Mouse (Mus musculus) embryonic facial prominence, embryonic 11.5 days (tissue): ENCODE measurements around the gene Smim14. TPM values are rescaled to one million over a fixed set of nuclear protein-coding genes. Genes with fewer than 3 reads are reported as not detected.

Experiments used
- ATAC-seq: fragments of 200-750 bp; cut with Nextera tagmentation; replicated peaks from 2 replicates; pipeline ENCODE4 v1.8.0; 2017; ENCODE audit warnings: low read depth; ENCODE audit not compliant: insufficient number of reproducible peaks, low FRiP score, low TSS enrichment
- DNase-seq: peaks from one replicate; pipeline ENCODE4 v3.0.0-alpha.2; 2015; ENCODE audit warnings: low spot score
- H3K27ac ChIP-seq: fragments of 300-500 bp; sonication (generic); replicated peaks from 2 replicates; pipeline ENCODE4 v1.5.1; 2014; ENCODE audit warnings: mild to moderate bottlenecking, low read depth, low read length, control low read depth
- H3K27me3 ChIP-seq: fragments of 300-500 bp; sonication (generic); 2 replicates; pipeline ENCODE4 v1.6.1; 2014; ENCODE audit warnings: mild to moderate bottlenecking, low read length, moderate library complexity, mixed read lengths; ENCODE audit not compliant: control insufficient read depth, insufficient read depth
- H3K36me3 ChIP-seq: fragments of 300-500 bp; sonication (generic); replicated peaks from 2 replicates; pipeline ENCODE4 v1.6.1; 2014; ENCODE audit warnings: low read depth, mild to moderate bottlenecking, low read length, moderate library complexity, mixed read lengths; ENCODE audit not compliant: control insufficient read depth, insufficient read depth
- H3K4me1 ChIP-seq: fragments of 300-500 bp; sonication (generic); 2 replicates; pipeline ENCODE4 v1.6.1; 2014; ENCODE audit warnings: low read length, mixed read lengths; ENCODE audit not compliant: control insufficient read depth, insufficient read depth
- H3K4me2 ChIP-seq: fragments of 300-500 bp; sonication (generic); 2 replicates; pipeline ENCODE4 v1.6.1; 2014; ENCODE audit warnings: low read depth, mild to moderate bottlenecking, control low read depth, low read length, moderate library complexity
- H3K4me3 ChIP-seq: fragments of 300-500 bp; sonication (generic); 2 replicates; pipeline ENCODE4 v1.5.1; 2014; ENCODE audit warnings: low read depth, low read length, control low read depth
- H3K9ac ChIP-seq: fragments of 300-500 bp; sonication (generic); replicated peaks from 2 replicates; pipeline ENCODE4 v1.6.1; 2014; ENCODE audit warnings: mild to moderate bottlenecking, control low read depth, low read length
- H3K9me3 ChIP-seq: fragments of 300-500 bp; sonication (generic); replicated peaks from 2 replicates; pipeline ENCODE4 v1.6.1; 2016; ENCODE audit warnings: mild to moderate bottlenecking, low read length, inconsistent platforms, mixed read lengths; ENCODE audit not compliant: control insufficient read depth
- WGBS: fragments of 180-500 bp; shearing (Covaris S2); extraction: QIAGEN DNeasy Blood & Tissue Kit; methylation state at CpG from one replicate; pipeline ENCODE4 v1.1.7; 2014; 5-methylcytosine and 5-hydroxymethylcytosine counted together
- polyA plus RNA-seq: library from polyadenylated mRNA; unstranded; fragments of >200 nt; fragmentation: Nextera tagmentation; extraction: Ambion mirVana; gene quantifications from 2 replicates; pipeline ENCODE4 v1.2.1, GENCODE M21; 2014

Gene Smim14
- polyA plus RNA-seq, 1 experiment from 2014 or later: 77.6 TPM

- Histone ChIP-seq H3K36me3 (no peaks in the 10 kb centered on the region), H3K27ac (no peak overlapping the region), H3K4me1 (no peaks in the 10 kb centered on the region; the same call in 1 of the 2 replicates), H3K9ac (no peak overlapping the region), H3K4me3 (no peak overlapping the region), H3K27me3 (no peaks in the 10 kb centered on the region), H3K4me2 (no peak overlapping the region), H3K9me3 (no peaks in the 10 kb centered on the region)
- 85% methylated on average over 4 of the region's 4 CpGs for WGBS
- DNase-seq (no peak), ATAC-seq (no peak)
Measured at GRCm38 (mm10) chr5:65489830-65490229, 47.2 kb downstream of the Smim14 start.

GRCm38 (mm10) chr5:65488725-65489124 is 48.3 kb downstream of the Smim14 start:
- ATAC-seq (no peak), DNase-seq (no peak)
- no peaks in the 10 kb centered on the region; the same call in 1 of the 2 replicates for H3K4me1 ChIP-seq
- no peak overlapping the region for H3K4me3 ChIP-seq
- H3K4me2 ChIP-seq: no peak overlapping the region
- no peaks in the 10 kb centered on the region for H3K9me3 ChIP-seq
- WGBS: 76% methylated on average over 7 of the region's 7 CpGs
- no peak overlapping the region for H3K9ac ChIP-seq
- no peak overlapping the region for H3K27ac ChIP-seq
- H3K27me3 ChIP-seq: no peaks in the 10 kb centered on the region
- no peaks in the 10 kb centered on the region for H3K36me3 ChIP-seq

- no peak overlapping the region for H3K9ac ChIP-seq
- H3K27me3 ChIP-seq: no peaks in the 10 kb centered on the region
- H3K4me2 ChIP-seq: no peak overlapping the region
- H3K27ac ChIP-seq: no peak overlapping the region
- WGBS: 79% methylated on average over 10 of the region's 10 CpGs
- ATAC-seq (no peak), DNase-seq (no peak)
- H3K9me3 ChIP-seq: no peaks in the 10 kb centered on the region
- no peaks in the 10 kb centered on the region for H3K36me3 ChIP-seq
- H3K4me3 ChIP-seq: no peak overlapping the region
- no peaks in the 10 kb centered on the region for H3K4me1 ChIP-seq
Measured at GRCm38 (mm10) chr5:65487381-65487780, 49.6 kb downstream of the Smim14 start.

GRCm38 (mm10) chr5:65486514-65486913 is 50.5 kb downstream of the Smim14 start:
- Histone ChIP-seq H3K4me3 (no peak overlapping the region), H3K9me3 (no peaks in the 10 kb centered on the region), H3K36me3 (no peaks in the 10 kb centered on the region), H3K4me2 (no peak overlapping the region), H3K27me3 (no peaks in the 10 kb centered on the region), H3K27ac (no peak overlapping the region), H3K4me1 (no peaks in the 10 kb centered on the region), H3K9ac (no peak overlapping the region)
- 71% methylated on average over 2 of the region's 2 CpGs for WGBS
- DNase-seq (no peak), ATAC-seq (no peak)

GRCm38 (mm10) chr5:65482996-65483395 is 54.0 kb downstream of the Smim14 start:
- Histone ChIP-seq H3K27ac (no peak overlapping the region), H3K9me3 (no peaks in the 10 kb centered on the region), H3K4me3 (no peak overlapping the region), H3K4me2 (no peak overlapping the region), H3K36me3 (no peaks in the 10 kb centered on the region), H3K27me3 (no peaks in the 10 kb centered on the region), H3K9ac (no peak overlapping the region), H3K4me1 (no peaks in the 10 kb centered on the region)
- DNase-seq: no peak
- ATAC-seq: no peak
- 82% methylated on average over 4 of the region's 4 CpGs for WGBS

GRCm38 (mm10) chr5:65480511-65480910 is 56.5 kb downstream of the Smim14 start:
- H3K4me3 ChIP-seq: no peak overlapping the region
- H3K9ac ChIP-seq: no peak overlapping the region
- ATAC-seq (no peak), DNase-seq (no peak)
- H3K36me3 ChIP-seq: no peaks in the 10 kb centered on the region
- no peak overlapping the region for H3K27ac ChIP-seq
- H3K27me3 ChIP-seq: no peaks in the 10 kb centered on the region
- no peaks in the 10 kb centered on the region for H3K9me3 ChIP-seq
- WGBS: 81% methylated on average over 4 of the region's 4 CpGs
- H3K4me2 ChIP-seq: no peak overlapping the region
- no peaks in the 10 kb centered on the region for H3K4me1 ChIP-seq

GRCm38 (mm10) chr5:65479681-65480445 is 57.1 kb downstream of the Smim14 start:
- H3K4me2 ChIP-seq: no peak overlapping the region
- H3K4me3 ChIP-seq: no peak overlapping the region
- H3K9ac ChIP-seq: no peak overlapping the region
- ATAC-seq (no peak), DNase-seq (no peak)
- no peaks in the 10 kb centered on the region for H3K27me3 ChIP-seq
- no peaks in the 10 kb centered on the region for H3K9me3 ChIP-seq
- 89% methylated on average over 9 of the region's 9 CpGs for WGBS
- H3K4me1 ChIP-seq: no peaks in the 10 kb centered on the region
- H3K36me3 ChIP-seq: no peaks in the 10 kb centered on the region
- H3K27ac ChIP-seq: no peak overlapping the region

- Histone ChIP-seq H3K4me3 (no peak overlapping the region), H3K4me1 (no peaks in the 10 kb centered on the region), H3K9ac (no peak overlapping the region), H3K4me2 (no peak overlapping the region), H3K36me3 (no peaks in the 10 kb centered on the region), H3K9me3 (no peaks in the 10 kb centered on the region), H3K27me3 (no peaks in the 10 kb centered on the region), H3K27ac (no peak overlapping the region)
- no peak for DNase-seq
- WGBS: 76% methylated on average over 4 of the region's 4 CpGs
- ATAC-seq: no peak
Measured at GRCm38 (mm10) chr5:65478224-65478623, 58.8 kb downstream of the Smim14 start.
